Mouse (Mus musculus): ENCODE measurements at regions not wholly inside any gene's neighbourhood (a gene's known extent, or its start where the extent isn't known, plus 50 kb on each side); places are given as distances from the start of the nearest gene placed in this dataset.
A peak's percentile ranks its signal among the peaks of the same experiment; 100 is the strongest.

DNA sequence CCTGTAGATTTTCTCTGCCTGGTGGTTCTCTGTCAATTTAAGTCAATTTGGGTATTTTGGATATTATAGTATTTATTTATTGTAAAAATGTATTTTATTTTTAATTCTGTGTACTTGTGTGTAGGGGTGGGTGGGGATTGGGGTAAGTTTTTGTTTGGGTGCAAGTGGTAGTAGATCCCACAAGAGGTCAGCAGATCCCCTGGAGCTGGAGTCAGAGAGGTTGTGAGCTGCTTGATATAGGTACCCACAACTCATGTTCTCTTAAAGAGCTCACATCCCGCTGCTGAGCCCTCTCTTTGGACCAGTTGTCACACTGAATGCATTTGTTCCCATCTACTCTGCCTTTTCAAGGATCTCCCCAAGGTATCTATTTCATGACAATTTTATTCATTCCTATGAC lies 239.6 kb upstream of the 1700056E22Rik start:
- no peak overlapping the region for H3K27ac ChIP-seq (replicated peaks; ENCODE audit: low read depth, low read length)
- no peak overlapping the region for H3K4me2 ChIP-seq (ENCODE audit: low read depth, low read length)
- H3K36me3 ChIP-seq (replicated peaks; ENCODE audit: control insufficient read depth, insufficient read depth, low read depth, low read length) = no peaks in the 10 kb centered on the region
- WGBS = 67% methylated on average over 1 of the region's 1 CpGs
- no peaks in the 10 kb centered on the region for H3K27me3 ChIP-seq (ENCODE audit: control insufficient read depth, insufficient read depth, low read length)
- ATAC-seq (replicated peaks; ENCODE audit: insufficient number of reproducible peaks, low FRiP score, low TSS enrichment, low read depth) (no peak), DNase-seq (ENCODE audit: low spot score) (peak; percentile 12)
- H3K4me1 ChIP-seq (ENCODE audit: control insufficient read depth, insufficient read depth, low read length) = no peaks in the 10 kb centered on the region
- no peak overlapping the region for H3K9ac ChIP-seq (replicated peaks; ENCODE audit: low read length)
- H3K9me3 ChIP-seq (replicated peaks; ENCODE audit: control insufficient read depth, low read length) = no peaks in the 10 kb centered on the region
- no peak overlapping the region for H3K4me3 ChIP-seq (ENCODE audit: low read depth, low read length)

DNA sequence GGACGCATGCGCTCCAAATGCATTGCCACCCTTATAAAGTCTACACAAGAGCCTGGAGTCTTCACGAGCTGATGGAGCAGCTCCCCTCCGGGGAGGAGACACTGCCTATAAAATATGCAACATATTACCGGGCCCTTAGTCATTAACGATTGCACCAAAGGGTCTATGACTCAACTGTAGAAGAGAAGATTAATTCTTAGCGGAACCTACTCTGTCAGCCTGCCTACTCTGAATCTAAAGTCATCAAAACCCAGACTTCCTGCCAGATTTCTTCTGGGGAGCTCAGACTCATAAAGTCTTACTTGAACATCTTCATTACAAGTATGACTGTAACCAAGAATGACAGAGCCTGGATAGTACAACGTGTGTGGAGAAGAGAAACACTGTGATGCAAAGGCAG lies 237.2 kb upstream of the 1700056E22Rik start:
- Histone ChIP-seq H3K4me1 (ENCODE audit: control insufficient read depth, insufficient read depth, low read length) (no peaks in the 10 kb centered on the region), H3K36me3 (replicated peaks; ENCODE audit: control insufficient read depth, insufficient read depth, low read depth, low read length) (no peaks in the 10 kb centered on the region), H3K27ac (replicated peaks; ENCODE audit: low read depth, low read length) (no peak overlapping the region), H3K4me3 (ENCODE audit: low read depth, low read length) (no peak overlapping the region), H3K9ac (replicated peaks; ENCODE audit: low read length) (no peak overlapping the region), H3K27me3 (ENCODE audit: control insufficient read depth, insufficient read depth, low read length) (no peaks in the 10 kb centered on the region), H3K9me3 (replicated peaks; ENCODE audit: control insufficient read depth, low read length) (no peaks in the 10 kb centered on the region), H3K4me2 (ENCODE audit: low read depth, low read length) (no peak overlapping the region)
- WGBS = 93% methylated on average over 8 of the region's 8 CpGs
- no peak for ATAC-seq (replicated peaks; ENCODE audit: insufficient number of reproducible peaks, low FRiP score, low TSS enrichment, low read depth)
- DNase-seq (ENCODE audit: low spot score) = no peak

DNA sequence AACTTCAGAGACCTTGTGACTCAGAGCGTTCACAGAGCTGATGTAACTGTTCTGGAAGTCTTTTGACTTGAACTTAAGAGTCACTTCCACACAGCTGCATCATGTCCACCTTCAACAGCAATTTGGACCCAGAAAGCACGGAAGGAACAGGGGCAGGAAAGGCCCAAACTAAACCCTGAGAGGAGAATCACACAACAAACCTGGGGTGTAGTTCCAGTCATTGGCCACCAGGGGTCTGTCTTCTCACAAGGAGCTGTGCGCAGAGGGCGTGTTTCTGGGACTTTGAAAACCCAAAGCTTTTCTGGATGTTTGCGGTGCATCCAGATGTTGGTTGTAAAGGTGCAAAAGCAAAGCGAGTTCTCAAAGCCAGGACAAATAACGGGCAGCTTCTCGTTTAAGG lies 231.9 kb upstream of the 1700056E22Rik start:
- 14% methylated on average over 8 of the region's 8 CpGs for WGBS
- no peak overlapping the region for H3K4me3 ChIP-seq (ENCODE audit: low read depth, low read length)
- no peak for ATAC-seq (replicated peaks; ENCODE audit: insufficient number of reproducible peaks, low FRiP score, low TSS enrichment, low read depth)

DNA sequence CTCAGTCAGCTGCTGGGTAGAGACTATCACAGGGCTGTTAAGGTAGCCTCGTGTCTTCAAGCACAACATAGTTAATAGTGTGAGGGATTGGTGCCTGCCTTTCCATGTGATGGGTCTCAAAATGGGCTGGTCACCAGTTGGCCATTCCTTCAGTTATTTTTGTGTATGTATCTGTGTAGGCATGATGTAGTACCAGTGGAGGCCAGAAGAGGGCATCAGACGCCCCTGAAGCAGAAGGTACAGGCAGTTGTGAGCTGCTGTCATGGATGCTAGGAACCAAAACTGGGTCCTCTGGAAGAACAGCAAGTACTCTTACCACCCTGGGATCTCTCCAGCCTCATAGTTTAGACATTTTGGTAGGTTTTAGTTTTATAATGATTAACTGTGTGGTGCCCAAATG lies 228.9 kb upstream of the 1700056E22Rik start:
- Histone ChIP-seq H3K27ac (replicated peaks; ENCODE audit: low read depth, low read length) (no peak overlapping the region), H3K4me1 (ENCODE audit: control insufficient read depth, insufficient read depth, low read length) (no peaks in the 10 kb centered on the region), H3K4me3 (ENCODE audit: low read depth, low read length) (no peak overlapping the region), H3K9ac (replicated peaks; ENCODE audit: low read length) (no peak overlapping the region), H3K9me3 (replicated peaks; ENCODE audit: control insufficient read depth, low read length) (no peaks in the 10 kb centered on the region), H3K27me3 (ENCODE audit: control insufficient read depth, insufficient read depth, low read length) (no peaks in the 10 kb centered on the region), H3K4me2 (ENCODE audit: low read depth, low read length) (no peak overlapping the region), H3K36me3 (replicated peaks; ENCODE audit: control insufficient read depth, insufficient read depth, low read depth, low read length) (no peaks in the 10 kb centered on the region)
- ATAC-seq (replicated peaks; ENCODE audit: insufficient number of reproducible peaks, low FRiP score, low TSS enrichment, low read depth) (no peak), DNase-seq (ENCODE audit: low spot score) (no peak)
- 60% methylated on average over 2 of the region's 2 CpGs for WGBS

More for the DNA sequence above, 231.9 kb upstream of the 1700056E22Rik start:
- H3K9me3 ChIP-seq (replicated peaks; ENCODE audit: control insufficient read depth, low read length) = no peaks in the 10 kb centered on the region
- no peak overlapping the region for H3K4me2 ChIP-seq (ENCODE audit: low read depth, low read length)
- H3K27me3 ChIP-seq (ENCODE audit: control insufficient read depth, insufficient read depth, low read length) = no peaks in the 10 kb centered on the region
- no peak overlapping the region for H3K27ac ChIP-seq (replicated peaks; ENCODE audit: low read depth, low read length)
- no peaks in the 10 kb centered on the region for H3K4me1 ChIP-seq (ENCODE audit: control insufficient read depth, insufficient read depth, low read length)
- peak; percentile 91 for DNase-seq (ENCODE audit: low spot score)
- H3K9ac ChIP-seq (replicated peaks; ENCODE audit: low read length) = no peak overlapping the region
- no peaks in the 10 kb centered on the region for H3K36me3 ChIP-seq (replicated peaks; ENCODE audit: control insufficient read depth, insufficient read depth, low read depth, low read length)

DNA sequence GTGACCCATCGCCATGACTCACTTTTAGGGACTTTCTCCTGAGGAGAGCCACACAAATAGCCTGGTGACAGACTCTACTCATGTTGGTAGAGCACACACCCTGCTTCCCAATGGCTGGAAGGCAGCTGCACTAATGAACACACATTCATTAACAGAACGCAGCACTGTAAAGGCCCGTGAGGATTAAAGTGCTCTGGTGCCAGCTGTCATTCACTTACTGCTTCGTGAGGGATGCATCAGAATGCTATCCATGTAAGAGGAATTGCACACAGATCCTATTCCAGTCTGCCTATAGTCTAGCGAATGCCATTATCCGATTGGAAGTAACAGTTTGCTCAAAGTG lies 227.3 kb upstream of the 1700056E22Rik start:
- Histone ChIP-seq H3K4me1 (ENCODE audit: control insufficient read depth, insufficient read depth, low read length) (no peaks in the 10 kb centered on the region), H3K27me3 (ENCODE audit: control insufficient read depth, insufficient read depth, low read length) (no peaks in the 10 kb centered on the region), H3K27ac (replicated peaks; ENCODE audit: low read depth, low read length) (no peak overlapping the region), H3K4me2 (ENCODE audit: low read depth, low read length) (no peak overlapping the region), H3K4me3 (ENCODE audit: low read depth, low read length) (no peak overlapping the region), H3K36me3 (replicated peaks; ENCODE audit: control insufficient read depth, insufficient read depth, low read depth, low read length) (no peaks in the 10 kb centered on the region), H3K9me3 (replicated peaks; ENCODE audit: control insufficient read depth, low read length) (no peaks in the 10 kb centered on the region), H3K9ac (replicated peaks; ENCODE audit: low read length) (no peak overlapping the region)
- ATAC-seq (replicated peaks; ENCODE audit: insufficient number of reproducible peaks, low FRiP score, low TSS enrichment, low read depth) (no peak), DNase-seq (ENCODE audit: low spot score) (no peak)
- WGBS = 88% methylated on average over 6 of the region's 6 CpGs

DNA sequence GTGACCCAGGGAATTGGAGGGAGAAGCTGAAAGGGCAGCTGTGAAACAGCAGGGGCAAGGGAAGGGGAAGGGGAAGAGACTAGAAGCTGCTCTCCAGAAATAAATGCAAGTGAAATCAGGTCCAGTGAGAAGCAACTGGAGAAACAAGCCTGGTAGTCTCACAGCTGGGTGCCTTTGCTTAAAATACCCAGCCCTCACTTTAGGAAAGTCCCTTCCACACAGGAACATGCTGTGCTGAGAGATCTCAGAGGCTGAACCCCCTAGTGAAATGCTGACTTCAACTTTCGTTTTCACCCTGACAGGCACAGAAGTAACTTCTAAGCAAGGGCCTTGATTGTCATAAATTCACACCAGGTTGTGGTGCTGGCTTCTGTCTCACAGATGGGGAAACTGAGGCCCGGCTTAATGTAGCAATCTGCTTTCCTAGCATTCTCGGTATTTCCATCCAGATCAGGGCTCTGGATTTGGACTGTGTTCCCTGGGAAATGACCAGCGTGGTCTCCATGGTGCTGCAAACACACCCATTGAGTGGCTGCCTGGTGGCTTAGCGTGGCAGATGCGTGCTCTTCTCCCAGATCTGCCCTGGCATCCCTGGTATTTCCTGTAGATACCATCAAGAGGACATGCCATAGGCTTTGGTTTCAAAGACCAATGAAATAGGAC lies 226.8 kb upstream of the 1700056E22Rik start:
- Histone ChIP-seq H3K4me2 (ENCODE audit: low read depth, low read length) (no peak overlapping the region), H3K27me3 (ENCODE audit: control insufficient read depth, insufficient read depth, low read length) (no peaks in the 10 kb centered on the region), H3K4me1 (ENCODE audit: control insufficient read depth, insufficient read depth, low read length) (no peaks in the 10 kb centered on the region), H3K36me3 (replicated peaks; ENCODE audit: control insufficient read depth, insufficient read depth, low read depth, low read length) (no peaks in the 10 kb centered on the region), H3K27ac (replicated peaks; ENCODE audit: low read depth, low read length) (no peak overlapping the region), H3K4me3 (ENCODE audit: low read depth, low read length) (no peak overlapping the region), H3K9ac (replicated peaks; ENCODE audit: low read length) (no peak overlapping the region), H3K9me3 (replicated peaks; ENCODE audit: control insufficient read depth, low read length) (no peaks in the 10 kb centered on the region)
- DNase-seq (ENCODE audit: low spot score) = no peak
- ATAC-seq (replicated peaks; ENCODE audit: insufficient number of reproducible peaks, low FRiP score, low TSS enrichment, low read depth) = no peak
- 74% methylated on average over 6 of the region's 6 CpGs for WGBS

DNA sequence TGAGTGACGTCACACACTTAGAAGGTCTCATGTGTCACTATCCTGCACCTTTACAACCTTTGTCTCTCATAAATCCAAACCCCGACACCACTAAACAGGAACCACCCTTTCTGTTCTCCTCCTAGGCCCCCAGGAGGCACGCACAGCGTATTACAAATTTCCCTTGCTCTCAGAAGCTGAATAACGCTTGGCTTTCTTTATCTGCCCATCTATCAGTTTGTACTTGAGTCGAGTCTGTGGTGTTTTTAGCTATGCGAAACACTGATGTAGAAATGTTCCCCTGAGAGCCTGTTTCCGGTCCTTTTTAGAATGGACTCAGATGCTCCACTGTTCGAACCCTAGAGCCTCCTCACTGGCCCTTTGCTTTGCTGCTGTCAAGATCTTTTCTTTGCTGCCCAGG lies 225.8 kb upstream of the 1700056E22Rik start:
- Histone ChIP-seq H3K36me3 (replicated peaks; ENCODE audit: control insufficient read depth, insufficient read depth, low read depth, low read length) (no peaks in the 10 kb centered on the region), H3K9me3 (replicated peaks; ENCODE audit: control insufficient read depth, low read length) (no peaks in the 10 kb centered on the region), H3K27me3 (ENCODE audit: control insufficient read depth, insufficient read depth, low read length) (no peaks in the 10 kb centered on the region), H3K4me3 (ENCODE audit: low read depth, low read length) (no peak overlapping the region), H3K4me2 (ENCODE audit: low read depth, low read length) (no peak overlapping the region), H3K27ac (replicated peaks; ENCODE audit: low read depth, low read length) (no peak overlapping the region), H3K9ac (replicated peaks; ENCODE audit: low read length) (no peak overlapping the region), H3K4me1 (ENCODE audit: control insufficient read depth, insufficient read depth, low read length) (no peaks in the 10 kb centered on the region)
- ATAC-seq (replicated peaks; ENCODE audit: insufficient number of reproducible peaks, low FRiP score, low TSS enrichment, low read depth) (no peak), DNase-seq (ENCODE audit: low spot score) (no peak)
- 92% methylated on average over 9 of the region's 9 CpGs for WGBS

DNA sequence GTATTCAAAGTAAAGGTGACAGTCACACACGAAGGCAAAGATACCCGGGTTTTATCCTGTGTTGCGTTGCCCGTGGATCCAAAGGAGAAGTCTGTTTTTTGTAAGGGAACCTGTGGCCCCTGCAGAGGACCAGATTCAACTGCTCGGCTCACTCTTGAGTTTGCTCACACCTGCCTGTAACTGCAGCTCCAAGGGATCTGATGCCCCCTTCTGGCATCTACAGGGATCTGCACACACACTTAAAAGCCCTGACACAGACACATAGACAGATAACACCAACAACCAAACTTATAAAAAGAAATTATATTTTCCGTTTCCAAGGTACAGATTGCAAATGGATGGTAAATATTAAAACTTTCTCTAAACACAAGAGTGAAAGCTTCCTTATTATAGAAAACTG lies 223.3 kb upstream of the 1700056E22Rik start:
- no peak overlapping the region for H3K4me3 ChIP-seq (ENCODE audit: low read depth, low read length)
- H3K9ac ChIP-seq (replicated peaks; ENCODE audit: low read length) = no peak overlapping the region
- no peak overlapping the region for H3K4me2 ChIP-seq (ENCODE audit: low read depth, low read length)
- H3K4me1 ChIP-seq (ENCODE audit: control insufficient read depth, insufficient read depth, low read length) = no peaks in the 10 kb centered on the region
- H3K36me3 ChIP-seq (replicated peaks; ENCODE audit: control insufficient read depth, insufficient read depth, low read depth, low read length) = no peaks in the 10 kb centered on the region
- H3K27me3 ChIP-seq (ENCODE audit: control insufficient read depth, insufficient read depth, low read length) = no peaks in the 10 kb centered on the region
- ATAC-seq (replicated peaks; ENCODE audit: insufficient number of reproducible peaks, low FRiP score, low TSS enrichment, low read depth) = no peak
- no peaks in the 10 kb centered on the region for H3K9me3 ChIP-seq (replicated peaks; ENCODE audit: control insufficient read depth, low read length)
- no peak overlapping the region for H3K27ac ChIP-seq (replicated peaks; ENCODE audit: low read depth, low read length)
- no peak for DNase-seq (ENCODE audit: low spot score)
- 86% methylated on average over 6 of the region's 6 CpGs for WGBS
